In the genomic region with DNA sequence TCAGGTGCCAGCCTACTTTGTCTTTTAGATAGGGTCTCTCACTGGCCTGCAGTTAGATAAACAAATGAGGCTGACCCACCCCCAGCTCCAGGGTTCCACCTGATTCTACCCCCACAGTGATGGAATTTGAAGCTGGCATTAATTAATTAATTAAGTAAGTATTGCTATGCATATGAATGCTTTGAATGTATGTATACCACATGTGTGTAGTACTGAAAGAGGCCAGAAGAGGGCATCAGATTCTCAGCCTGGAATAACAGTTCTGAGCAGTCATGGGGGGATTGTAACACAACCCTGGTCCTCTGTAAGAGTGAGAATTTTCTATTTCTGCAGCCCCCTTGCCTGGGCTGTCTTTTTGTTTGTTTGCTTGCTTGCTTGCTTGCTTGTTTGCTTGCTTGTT, we compare ENCODE assay signal across 14 mouse cellular contexts. TPM values are rescaled to one million over a fixed set of nuclear protein-coding genes. Genes with fewer than 3 reads are reported as not detected.
DNase-seq lines count a peak whose midpoint lies in the region; ATAC-seq and TF ChIP-seq lines count a peak whose summit lies in the region.
"Had no signal": no experiment of that assay in that cellular context is flagged by ENCODE, and none has a peak within 500 bp of the region (broad histone marks: within the 10 kb centered on the region; RNA-seq: fewer than 3 reads in every experiment).

No protein-coding gene starts in this region.

- no peaks in the 10 kb centered on the region for H3K9me3 ChIP-seq in intestine, postnatal 0 days (ENCODE audit: control insufficient read depth)
- H3K9me3 ChIP-seq in intestine, embryonic 16.5 days (ENCODE audit: control insufficient read depth, low read length) = no peaks in the 10 kb centered on the region
- H3K9me3 ChIP-seq in midbrain, postnatal 0 days (ENCODE audit: low read length) = no peaks in the 10 kb centered on the region
- H3K9me3 ChIP-seq in midbrain, embryonic 15.5 days = no peaks in the 10 kb centered on the region
- H3K9me3 ChIP-seq: lung, embryonic 15.5 days had no signal

- ATAC-seq in intestine, postnatal 0 days = no peak
- ATAC-seq in intestine, embryonic 16.5 days = no peak
- ATAC-seq in midbrain, postnatal 0 days (ENCODE audit: low FRiP score) = no peak
- no peak for ATAC-seq in midbrain, embryonic 15.5 days (replicated peaks)

- H3K9ac ChIP-seq in intestine, postnatal 0 days (ENCODE audit: low read depth, low read length) = no peak overlapping the region
- H3K9ac ChIP-seq in intestine, embryonic 16.5 days (ENCODE audit: low read depth, low read length) = no peak overlapping the region
- H3K9ac ChIP-seq in midbrain, postnatal 0 days (replicated peaks; ENCODE audit: low read length, poor library complexity, severe bottlenecking) = no peak overlapping the region
- H3K9ac ChIP-seq in midbrain, embryonic 15.5 days = no peak overlapping the region
- H3K9ac ChIP-seq: lung, embryonic 15.5 days had no signal

- H3K4me1 ChIP-seq in intestine, postnatal 0 days (replicated peaks; ENCODE audit: control insufficient read depth, insufficient read depth, low read length) = no peaks in the 10 kb centered on the region
- H3K4me1 ChIP-seq in intestine, embryonic 16.5 days (ENCODE audit: control insufficient read depth, insufficient read depth, low read length) = peaks cover 11% of the 10 kb centered on the region
- H3K4me1 ChIP-seq in midbrain, postnatal 0 days (ENCODE audit: insufficient read depth, low read length) = peaks cover 5% of the 10 kb centered on the region
- H3K4me1 ChIP-seq in midbrain, embryonic 15.5 days = peaks cover 23% of the 10 kb centered on the region

- H3K27ac ChIP-seq in intestine, postnatal 0 days (ENCODE audit: low read depth, low read length) = no peak overlapping the region
- H3K27ac ChIP-seq in intestine, embryonic 16.5 days (ENCODE audit: low read length) = no peak overlapping the region
- H3K27ac ChIP-seq in midbrain, postnatal 0 days (ENCODE audit: low read depth, low read length) = no peak overlapping the region
- no peak overlapping the region for H3K27ac ChIP-seq in midbrain, embryonic 15.5 days
- H3K27ac ChIP-seq: lung, embryonic 15.5 days had no signal

- no peaks in the 10 kb centered on the region for H3K27me3 ChIP-seq in intestine, postnatal 0 days (replicated peaks; ENCODE audit: control insufficient read depth, insufficient read depth, low read length)
- no peaks in the 10 kb centered on the region for H3K27me3 ChIP-seq in intestine, embryonic 16.5 days (replicated peaks; ENCODE audit: control insufficient read depth, insufficient read depth, low read length)
- H3K27me3 ChIP-seq in midbrain, postnatal 0 days (ENCODE audit: insufficient read depth, low read length) = no peaks in the 10 kb centered on the region
- H3K27me3 ChIP-seq in midbrain, embryonic 15.5 days (replicated peaks) = no peaks in the 10 kb centered on the region
- H3K27me3 ChIP-seq: lung, embryonic 15.5 days had no signal

- peak; percentile 57 for TF ChIP-seq CTCF in intestine, postnatal 0 days (IDR thresholded peaks at IDR 0.05; ENCODE audit: low read depth)
- peak; percentile 51 for TF ChIP-seq CTCF in midbrain, postnatal 0 days (IDR thresholded peaks at IDR 0.05)

- DNase-seq in midbrain, postnatal 0 days (ENCODE audit: low spot score) = no peak
- peak; percentile 61 for DNase-seq in R1 (ENCODE audit: low read depth, low spot score)
- DNase-seq in adrenal gland, adult 2 months = no peak
- DNase-seq in cerebellum, adult 11-12 months = no peak
- DNase-seq: cerebellum, adult 9-11 months; heart, postnatal 10 days; kidney, postnatal 10 days; thymus, postnatal 14 days had no signal

- H3K36me3 ChIP-seq in intestine, postnatal 0 days (ENCODE audit: control insufficient read depth, insufficient read depth) = no peaks in the 10 kb centered on the region
- H3K36me3 ChIP-seq in intestine, embryonic 16.5 days (ENCODE audit: control insufficient read depth, insufficient read depth, low read length) = no peaks in the 10 kb centered on the region
- H3K36me3 ChIP-seq in midbrain, postnatal 0 days (ENCODE audit: insufficient read depth, low read length) = no peaks in the 10 kb centered on the region
- no peaks in the 10 kb centered on the region for H3K36me3 ChIP-seq in midbrain, embryonic 15.5 days (replicated peaks)
- H3K36me3 ChIP-seq: lung, embryonic 15.5 days had no signal

- H3K4me3 ChIP-seq in intestine, postnatal 0 days (ENCODE audit: low read depth, low read length) = no peak overlapping the region
- no peak overlapping the region for H3K4me3 ChIP-seq in intestine, embryonic 16.5 days (ENCODE audit: low read length)
- no peak overlapping the region for H3K4me3 ChIP-seq in midbrain, postnatal 0 days (ENCODE audit: low read depth, low read length)
- no peak overlapping the region for H3K4me3 ChIP-seq in midbrain, embryonic 15.5 days
- H3K4me3 ChIP-seq: lung, embryonic 15.5 days had no signal

- no peak overlapping the region for H3K4me2 ChIP-seq in intestine, postnatal 0 days (replicated peaks; ENCODE audit: low read depth)
- H3K4me2 ChIP-seq in intestine, embryonic 16.5 days (ENCODE audit: low read depth, low read length) = no peak overlapping the region
- H3K4me2 ChIP-seq in midbrain, postnatal 0 days (ENCODE audit: low read depth, low read length, poor library complexity, severe bottlenecking) = no peak overlapping the region
- H3K4me2 ChIP-seq in midbrain, embryonic 15.5 days = no peak overlapping the region
- H3K4me2 ChIP-seq: lung, embryonic 15.5 days had no signal

RNA-seq across cellular contexts. Expression of a gene that starts 16.2 kb away (rescaled TPM):
- polyA plus RNA-seq in intestine, postnatal 0 days (2015; fragmentation: Nextera tagmentation; extraction: Ambion mirVana) = 22.1 and 27.1 TPM in 2 replicates
- polyA plus RNA-seq in intestine, embryonic 16.5 days (2015; fragmentation: Nextera tagmentation; extraction: Ambion mirVana) = 45.8 and 51.3 TPM in 2 replicates
- total RNA-seq in midbrain, postnatal 0 days (2014; rRNA removed) = 50.3 and 71.4 TPM in 2 replicates
- 67.7 and 71.0 TPM in 2 replicates for polyA plus RNA-seq in midbrain, postnatal 0 days (2015; fragmentation: Nextera tagmentation; extraction: Ambion mirVana)
- 80.2 and 83.3 TPM in 2 replicates for polyA plus RNA-seq in midbrain, embryonic 15.5 days (2015; fragmentation: Nextera tagmentation; extraction: Ambion mirVana)
- total RNA-seq in adrenal gland, adult 2 months (2021) = 10 to 100 TPM; 36.5 to 40.8 TPM
- polyA plus RNA-seq in adrenal gland, adult 2 months (2012; rRNA removed) = 36.3 and 37.8 TPM in 2 replicates

RNA-seq across cellular contexts. Expression of a gene that starts 18.6 kb away (rescaled TPM):
- 0.12 and 0.54 TPM in 2 replicates for polyA plus RNA-seq in intestine, postnatal 0 days (2015; fragmentation: Nextera tagmentation; extraction: Ambion mirVana)
- polyA plus RNA-seq in intestine, embryonic 16.5 days (2015; fragmentation: Nextera tagmentation; extraction: Ambion mirVana) = 0.10 and 0.21 TPM in 2 replicates
- total RNA-seq in midbrain, postnatal 0 days (2014; rRNA removed) = 0.38 and 0.66 TPM in 2 replicates
- 0.10 and 0.11 TPM in 2 replicates for polyA plus RNA-seq in midbrain, postnatal 0 days (2015; fragmentation: Nextera tagmentation; extraction: Ambion mirVana)
- polyA plus RNA-seq in midbrain, embryonic 15.5 days (2015; fragmentation: Nextera tagmentation; extraction: Ambion mirVana) = 0.08 TPM in 1 of 2 replicates, not detected in the other
- total RNA-seq in adrenal gland, adult 2 months (2021) = 10 to 100 TPM in 1 of 2 experiments, 1 to 10 TPM in 1; 5.8 to 34.5 TPM
- 2.6 and 3.2 TPM in 2 replicates for polyA plus RNA-seq in adrenal gland, adult 2 months (2012; rRNA removed)
- polyA plus RNA-seq: limb, embryonic 11.5 days had no signal

RNA-seq across cellular contexts. Expression of a gene that starts 30.9 kb away (rescaled TPM):
- polyA plus RNA-seq in intestine, postnatal 0 days (2015; fragmentation: Nextera tagmentation; extraction: Ambion mirVana) = 8.3 and 9.7 TPM in 2 replicates
- polyA plus RNA-seq in intestine, embryonic 16.5 days (2015; fragmentation: Nextera tagmentation; extraction: Ambion mirVana) = 19.1 and 24.3 TPM in 2 replicates
- 8.7 and 14.0 TPM in 2 replicates for total RNA-seq in midbrain, postnatal 0 days (2014; rRNA removed)
- polyA plus RNA-seq in midbrain, postnatal 0 days (2015; fragmentation: Nextera tagmentation; extraction: Ambion mirVana) = 21.5 and 21.6 TPM in 2 replicates
- 22.0 and 25.1 TPM in 2 replicates for polyA plus RNA-seq in midbrain, embryonic 15.5 days (2015; fragmentation: Nextera tagmentation; extraction: Ambion mirVana)
- 10 to 100 TPM; 13.2 to 13.3 TPM for total RNA-seq in adrenal gland, adult 2 months (2021)
- 12.3 and 21.5 TPM in 2 replicates for polyA plus RNA-seq in adrenal gland, adult 2 months (2012; rRNA removed)

RNA-seq across cellular contexts. Expression of a gene that starts 31.1 kb away (rescaled TPM):
- polyA plus RNA-seq in intestine, postnatal 0 days (2015; fragmentation: Nextera tagmentation; extraction: Ambion mirVana) = 1.4 TPM in 2 replicates
- 3.1 and 4.2 TPM in 2 replicates for polyA plus RNA-seq in intestine, embryonic 16.5 days (2015; fragmentation: Nextera tagmentation; extraction: Ambion mirVana)
- 0.52 and 1.0 TPM in 2 replicates for total RNA-seq in midbrain, postnatal 0 days (2014; rRNA removed)
- 1.5 and 2.0 TPM in 2 replicates for polyA plus RNA-seq in midbrain, postnatal 0 days (2015; fragmentation: Nextera tagmentation; extraction: Ambion mirVana)
- polyA plus RNA-seq in midbrain, embryonic 15.5 days (2015; fragmentation: Nextera tagmentation; extraction: Ambion mirVana) = 2.1 and 2.5 TPM in 2 replicates
- total RNA-seq in adrenal gland, adult 2 months (2021) = 1 to 10 TPM; 6.5 to 8.3 TPM
- 16.9 and 20.2 TPM in 2 replicates for polyA plus RNA-seq in adrenal gland, adult 2 months (2012; rRNA removed)

RNA-seq across cellular contexts. Expression of a gene that starts 46.0 kb away (rescaled TPM):
- 7.1 and 9.3 TPM in 2 replicates for polyA plus RNA-seq in intestine, postnatal 0 days (2015; fragmentation: Nextera tagmentation; extraction: Ambion mirVana)
- 10.3 and 11.8 TPM in 2 replicates for polyA plus RNA-seq in intestine, embryonic 16.5 days (2015; fragmentation: Nextera tagmentation; extraction: Ambion mirVana)
- total RNA-seq in midbrain, postnatal 0 days (2014; rRNA removed) = 160 and 172 TPM in 2 replicates
- polyA plus RNA-seq in midbrain, postnatal 0 days (2015; fragmentation: Nextera tagmentation; extraction: Ambion mirVana) = 104 and 107 TPM in 2 replicates
- 112 and 121 TPM in 2 replicates for polyA plus RNA-seq in midbrain, embryonic 15.5 days (2015; fragmentation: Nextera tagmentation; extraction: Ambion mirVana)
- total RNA-seq in adrenal gland, adult 2 months (2021) = 1 to 10 TPM; 4.2 to 7.4 TPM
- polyA plus RNA-seq in adrenal gland, adult 2 months (2012; rRNA removed) = 14.6 and 19.4 TPM in 2 replicates
- total RNA-seq: granulocyte monocyte progenitor cell, adult 5-6 weeks had no signal
